Comparison of ENCODE assay signal across 30 mouse cellular contexts in genomic region chr14:29950805-29951204, GRCm38 (mm10). TPM values are rescaled to one million over a fixed set of nuclear protein-coding genes. Genes with fewer than 3 reads are reported as not detected.
DNase-seq lines count a peak whose midpoint lies in the region; ATAC-seq and TF ChIP-seq lines count a peak whose summit lies in the region.
"Had no signal": no experiment of that assay in that cellular context is flagged by ENCODE, and none has a peak within 500 bp of the region (broad histone marks: within the 10 kb centered on the region; RNA-seq: fewer than 3 reads in every experiment).

No protein-coding gene starts in this region.

- no peak overlapping the region for H3K9ac ChIP-seq in ES-E14 (ENCODE audit: insufficient read depth, low read depth, low read length, poor library complexity, severe bottlenecking)
- no peak overlapping the region for H3K9ac ChIP-seq in forebrain, embryonic 13.5 days
- H3K9ac ChIP-seq: heart, embryonic 15.5 days; intestine, embryonic 15.5 days; limb, embryonic 12.5 days; liver, embryonic 12.5 days; lung, embryonic 14.5 days had no signal

- H3K27ac ChIP-seq in ES-E14 (ENCODE audit: insufficient read depth, low read depth, low read length, poor library complexity, severe bottlenecking), result peak overlapping the region; percentile 77
- H3K27ac ChIP-seq in bone marrow macrophage, adult 2 months (ENCODE audit: insufficient read depth, low read depth, low read length), result peak overlapping the region; percentile 73
- H3K27ac ChIP-seq in forebrain, embryonic 13.5 days, result no peak overlapping the region
- H3K27ac ChIP-seq: heart, embryonic 15.5 days; intestine, embryonic 15.5 days; layer of hippocampus, adult 2 months; limb, embryonic 12.5 days; liver, embryonic 12.5 days; midbrain, embryonic 10.5 days had no signal

- no peaks in the 10 kb centered on the region for H3K36me3 ChIP-seq in ES-E14 (ENCODE audit: control insufficient read depth, insufficient read depth, low read length, poor library complexity, severe bottlenecking)
- H3K36me3 ChIP-seq in forebrain, embryonic 13.5 days (ENCODE audit: poor library complexity, severe bottlenecking), result no peaks in the 10 kb centered on the region
- H3K36me3 ChIP-seq: heart, embryonic 15.5 days; intestine, embryonic 15.5 days; limb, embryonic 12.5 days; liver, embryonic 12.5 days; midbrain, embryonic 10.5 days had no signal

- 84% methylated on average over 4 of the region's 4 CpGs for WGBS in forebrain, embryonic 13.5 days

- no peak for TF ChIP-seq POLR2A in bone marrow macrophage, adult 2 months (IDR thresholded peaks at IDR 0.05; ENCODE audit: borderline replicate concordance, low read depth, low read length)

- ATAC-seq in megakaryocyte progenitor cell, adult 5-6 weeks (replicated peaks; ENCODE audit: poor library complexity), result peak; percentile 99
- ATAC-seq in forebrain, embryonic 13.5 days, result no peak
- ATAC-seq: activated CD4-positive, CD25-positive, alpha-beta regulatory T cell, adult 4 months; CD4-positive, CD25-positive, alpha-beta regulatory T cell, adult 4 months; hindbrain, embryonic 16.5 days; intestine, embryonic 15.5 days; liver, embryonic 12.5 days; midbrain, embryonic 16.5 days had no signal

- no peaks in the 10 kb centered on the region for H3K27me3 ChIP-seq in forebrain, embryonic 13.5 days
- H3K27me3 ChIP-seq: heart, embryonic 15.5 days; intestine, embryonic 15.5 days; limb, embryonic 12.5 days; liver, embryonic 12.5 days had no signal

- H3K9me3 ChIP-seq in ES-E14 (ENCODE audit: control insufficient read depth, insufficient read depth, low read depth, low read length), result no peaks in the 10 kb centered on the region
- H3K9me3 ChIP-seq in forebrain, embryonic 13.5 days (replicated peaks), result no peaks in the 10 kb centered on the region
- H3K9me3 ChIP-seq: heart, embryonic 15.5 days; intestine, embryonic 15.5 days; limb, embryonic 12.5 days; liver, embryonic 12.5 days; midbrain, embryonic 10.5 days had no signal

- peaks cover 0 to 6% of the 10 kb centered on the region in 2 experiments; a peak in 3 of 4 replicates for H3K4me1 ChIP-seq in ES-E14 (ENCODE audit: control insufficient read depth in 2 of 2, insufficient read depth in 2 of 2, low read length in 2 of 2, poor library complexity in 1 of 2)
- H3K4me1 ChIP-seq in bone marrow macrophage, adult 2 months (ENCODE audit: control insufficient read depth, insufficient read depth, low read length), result peaks cover 11% of the 10 kb centered on the region
- no peaks in the 10 kb centered on the region for H3K4me1 ChIP-seq in forebrain, embryonic 13.5 days
- H3K4me1 ChIP-seq: heart, embryonic 15.5 days; intestine, embryonic 15.5 days; limb, embryonic 12.5 days; liver, embryonic 12.5 days; midbrain, embryonic 10.5 days had no signal

- 0 out of 4 replicates have a peak overlapping the region, but pooled peaks of 1 of the 2 experiments have one; percentile 6 for H3K4me3 ChIP-seq in ES-E14 (ENCODE audit: insufficient read depth in 1 of 2, low read depth in 1 of 2, low read length in 2 of 2, poor library complexity in 1 of 2, severe bottlenecking in 1 of 2)
- no peak overlapping the region for H3K4me3 ChIP-seq in bone marrow macrophage, adult 2 months (ENCODE audit: insufficient read depth, low read length)
- no peak overlapping the region for H3K4me3 ChIP-seq in forebrain, embryonic 13.5 days
- H3K4me3 ChIP-seq: heart, embryonic 15.5 days; intestine, embryonic 15.5 days; layer of hippocampus, adult 2 months; limb, embryonic 12.5 days; liver, embryonic 12.5 days; midbrain, embryonic 10.5 days had no signal

- H3K4me2 ChIP-seq in forebrain, embryonic 13.5 days, result no peak overlapping the region
- H3K4me2 ChIP-seq: heart, embryonic 15.5 days; intestine, embryonic 15.5 days; limb, embryonic 12.5 days; liver, embryonic 12.5 days; lung, embryonic 14.5 days had no signal

- no peak for TF ChIP-seq CTCF in bone marrow macrophage, adult 2 months (IDR thresholded peaks at IDR 0.05; ENCODE audit: low read depth, low read length)

- in situ Hi-C loops in ES-E14 (cut with MboI; ENCODE audit: low sequenced_read_pairs in 2 of 2, unreplicated experiment in 2 of 2), result no loop called here

- DNase-seq in A20 (ENCODE audit: low read depth, low spot score), result peak; percentile 40
- DNase-seq in ES-E14 (ENCODE audit: low read depth, low spot score), result peak; percentile 54
- no peak for DNase-seq in gastrocnemius, adult 18-20 months (ENCODE audit: low spot score)
- no peak for DNase-seq in T-cell, adult 2 months (ENCODE audit: low spot score)
- DNase-seq: adrenal gland, adult 8-10 months; cerebellum, postnatal 10 days; gastrocnemius, postnatal 36 days; heart, postnatal 4 days; kidney, adult 8-10 months; kidney, postnatal 25 days; layer of hippocampus, postnatal 36 days; lung, embryonic 14.5 days; right cerebral cortex, postnatal 25 days; spleen, adult 18-20 months had no signal

TF ChIP-seq in ES-E14, 5 proteins besides CTCF, POLR2A, EP300 and RAD21:
- TF ChIP-seq CHD2 (IDR thresholded peaks at IDR 0.05; ENCODE audit: low read depth, low read length) (no peak), MAFK (IDR thresholded peaks at IDR 0.05; ENCODE audit: insufficient read depth, low read depth, low read length) (peak; percentile 89)

RNA-seq across cellular contexts. Expression of gene Selenok, which starts 17.3 kb away (rescaled TPM):
- total RNA-seq in ES-E14 (2012; rRNA removed), result 90.0 and 100 TPM in 2 replicates
- 214 and 249 TPM in 2 replicates for polyA plus RNA-seq in bone marrow macrophage, adult 2 months (2012; ENCODE audit: insufficient read depth, insufficient read length, missing spikeins)
- 80.1 and 88.6 TPM in 2 replicates for total RNA-seq in megakaryocyte progenitor cell, adult 5-6 weeks (2015)
- total RNA-seq in megakaryocyte progenitor cell, adult 5-6 weeks (2017), result 217 and 228 TPM in 2 replicates
- 396 and 460 TPM in 2 replicates for polyA plus RNA-seq in forebrain, embryonic 13.5 days (2015; fragmentation: Nextera tagmentation; extraction: Ambion mirVana)
- 10 to 100 TPM; 74.9 to 96.6 TPM for total RNA-seq in gastrocnemius, adult 18-20 months (2021)

RNA-seq across cellular contexts. Expression of gene Actr8, which starts 27.3 kb away (rescaled TPM):
- total RNA-seq in ES-E14 (2012; rRNA removed), result 53.1 and 54.3 TPM in 2 replicates
- polyA plus RNA-seq in bone marrow macrophage, adult 2 months (2012; ENCODE audit: insufficient read depth, insufficient read length, missing spikeins), result 35.5 and 42.4 TPM in 2 replicates
- total RNA-seq in megakaryocyte progenitor cell, adult 5-6 weeks (2015), result 16.3 and 20.1 TPM in 2 replicates
- total RNA-seq in megakaryocyte progenitor cell, adult 5-6 weeks (2017), result 27.9 and 29.7 TPM in 2 replicates
- polyA plus RNA-seq in forebrain, embryonic 13.5 days (2015; fragmentation: Nextera tagmentation; extraction: Ambion mirVana), result 87.0 and 98.0 TPM in 2 replicates
- total RNA-seq in gastrocnemius, adult 18-20 months (2021), result 10 to 100 TPM; 31.1 to 33.4 TPM

RNA-seq across cellular contexts. Expression of gene Il17rb, which starts 57.9 kb away (rescaled TPM):
- total RNA-seq in ES-E14 (2012; rRNA removed), result 0.62 and 0.69 TPM in 2 replicates
- polyA plus RNA-seq in bone marrow macrophage, adult 2 months (2012; ENCODE audit: insufficient read depth, insufficient read length, missing spikeins), result not detected in 2 replicates
- total RNA-seq in megakaryocyte progenitor cell, adult 5-6 weeks (2015), result 7.1 and 8.0 TPM in 2 replicates
- total RNA-seq in megakaryocyte progenitor cell, adult 5-6 weeks (2017), result 3.5 and 3.9 TPM in 2 replicates
- polyA plus RNA-seq in forebrain, embryonic 13.5 days (2015; fragmentation: Nextera tagmentation; extraction: Ambion mirVana), result 0.88 and 1.1 TPM in 2 replicates
- under 1 TPM in 1 of 2 experiments, not detected in 1; 0.09 TPM for total RNA-seq in gastrocnemius, adult 18-20 months (2021)
- total RNA-seq: gastrocnemius, postnatal 36 days; neutrophil, adult 5-6 weeks had no signal

RNA-seq across cellular contexts. Expression of gene Chdh, which starts 58.0 kb away (rescaled TPM):
- total RNA-seq in ES-E14 (2012; rRNA removed), result 0.11 and 0.36 TPM in 2 replicates
- polyA plus RNA-seq in bone marrow macrophage, adult 2 months (2012; ENCODE audit: insufficient read depth, insufficient read length, missing spikeins), result not detected in 2 replicates
- total RNA-seq in megakaryocyte progenitor cell, adult 5-6 weeks (2015), result 84.2 and 84.7 TPM in 2 replicates
- 81.5 and 84.5 TPM in 2 replicates for total RNA-seq in megakaryocyte progenitor cell, adult 5-6 weeks (2017)
- polyA plus RNA-seq in forebrain, embryonic 13.5 days (2015; fragmentation: Nextera tagmentation; extraction: Ambion mirVana), result 0.04 TPM in 2 replicates
- total RNA-seq in gastrocnemius, adult 18-20 months (2021), result under 1 TPM; 0.36 to 0.37 TPM
- polyA plus RNA-seq: embryonic facial prominence, embryonic 11.5 days; forebrain, embryonic 11.5 days; midbrain, embryonic 10.5 days had no signal

Comparison
In these comparisons a context has a peak if more than half of its experiments do, and no peak if none do; other contexts are left out.
1. DNase-seq: peak in A20 (single experiment) and ES-E14 (single experiment); none in gastrocnemius, adult 18-20 months (single experiment) and T-cell, adult 2 months (single experiment).